Mouse (Mus musculus) testis, postnatal 14 days (tissue): ENCODE measurements around the gene Wdr89.

Experiments used
- DNase-seq: peaks from one replicate; pipeline ENCODE4 v3.0.0; 2021; ENCODE audit warnings: low spot score

The Wdr89 gene

DNA sequence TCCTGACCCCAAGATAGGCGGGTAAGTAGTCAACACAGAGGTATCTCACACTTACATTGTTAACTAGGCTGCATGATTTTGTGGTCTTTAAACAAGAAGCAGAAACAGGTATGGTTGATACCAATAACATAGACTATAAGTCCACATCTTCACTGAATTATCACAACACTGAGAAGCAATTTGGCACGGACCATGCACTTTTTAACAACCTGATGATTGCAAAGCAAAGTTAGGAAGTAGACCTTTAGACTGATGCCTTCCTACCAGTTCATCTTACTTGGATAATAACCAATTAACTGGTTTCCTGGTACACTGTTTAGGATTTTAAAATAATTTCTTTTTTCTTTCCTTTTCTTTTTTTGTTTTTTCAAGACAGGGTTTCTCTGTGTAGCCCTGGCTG is 1.1 kb downstream of the Wdr89 start:
- DNase-seq, result no peak

DNA sequence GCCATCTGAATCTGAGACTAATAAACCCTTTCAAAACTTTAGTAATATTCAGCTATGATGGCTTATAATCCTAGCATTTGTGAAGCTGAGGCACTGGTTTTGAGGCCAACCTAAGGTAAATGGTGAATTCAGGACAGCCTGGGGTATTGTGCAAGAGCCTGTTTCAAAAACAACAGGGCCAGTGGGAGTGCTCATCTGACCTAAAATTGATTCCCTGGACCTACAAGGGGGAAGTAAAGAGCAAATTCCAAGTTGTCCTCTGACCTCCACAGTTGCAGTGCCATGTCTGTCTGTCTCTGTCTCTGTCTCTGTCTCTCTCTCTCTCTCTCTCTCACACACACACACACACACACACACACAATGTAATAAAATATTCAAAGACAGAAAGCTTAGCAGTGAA is 2.4 kb downstream of the Wdr89 start:
- DNase-seq, result no peak

DNA sequence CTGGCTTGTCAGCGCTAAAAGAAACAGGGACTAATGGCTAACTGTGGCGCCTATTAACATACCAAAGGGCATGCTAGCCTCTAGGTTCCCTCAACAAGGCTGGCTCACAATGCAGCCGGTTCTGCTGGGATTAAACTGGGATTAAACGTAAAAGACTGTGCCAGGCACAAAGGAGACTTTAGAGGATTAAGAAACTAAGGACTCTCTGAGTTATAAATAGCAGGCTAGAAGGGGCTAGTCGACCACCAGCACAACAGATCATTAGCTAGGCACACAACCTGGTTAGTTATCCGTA is 4.9 kb downstream of the Wdr89 start:
- DNase-seq, result no peak

DNA sequence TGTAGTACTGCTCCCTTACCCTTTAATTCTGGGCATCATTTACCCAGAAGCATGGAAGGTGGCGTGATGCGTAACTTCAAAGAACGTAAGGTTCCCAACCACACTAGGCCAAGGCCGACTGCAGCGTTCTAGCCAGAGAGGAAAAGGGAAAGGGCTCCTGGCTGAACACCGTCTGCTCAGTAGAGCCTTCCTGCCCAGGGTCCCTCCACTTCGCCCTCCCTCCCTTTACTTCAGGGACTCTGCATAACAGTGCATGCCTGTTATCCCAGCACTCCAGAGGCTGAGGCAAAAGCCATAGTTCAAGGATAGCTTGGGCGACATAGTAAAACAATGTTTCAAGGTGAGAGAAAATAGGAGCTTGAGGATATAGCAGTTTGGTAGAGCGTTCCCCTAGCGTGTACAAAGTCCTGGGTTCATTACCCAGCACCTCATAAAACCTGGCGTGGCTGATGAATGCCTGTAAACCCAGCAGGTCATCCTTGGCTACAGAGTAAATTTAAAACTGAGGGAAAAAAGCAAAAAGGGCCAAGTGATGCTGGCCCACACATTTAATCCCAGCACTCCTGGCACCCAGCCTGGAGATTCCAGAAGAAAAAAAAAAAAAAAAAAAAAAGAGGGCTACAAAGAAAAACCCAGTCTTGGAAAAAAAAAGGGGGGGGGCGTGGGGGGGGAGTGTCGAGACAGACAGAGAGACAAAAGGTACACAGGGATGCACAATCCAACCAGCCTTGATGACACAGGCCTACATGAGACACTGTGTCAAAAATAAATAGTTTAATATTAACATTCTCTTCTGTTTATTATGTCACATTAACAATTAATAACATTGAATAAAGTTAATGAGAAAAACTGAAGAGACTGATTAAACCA is 5.5 kb downstream of the Wdr89 start:
- DNase-seq, result peak; percentile 68

DNA sequence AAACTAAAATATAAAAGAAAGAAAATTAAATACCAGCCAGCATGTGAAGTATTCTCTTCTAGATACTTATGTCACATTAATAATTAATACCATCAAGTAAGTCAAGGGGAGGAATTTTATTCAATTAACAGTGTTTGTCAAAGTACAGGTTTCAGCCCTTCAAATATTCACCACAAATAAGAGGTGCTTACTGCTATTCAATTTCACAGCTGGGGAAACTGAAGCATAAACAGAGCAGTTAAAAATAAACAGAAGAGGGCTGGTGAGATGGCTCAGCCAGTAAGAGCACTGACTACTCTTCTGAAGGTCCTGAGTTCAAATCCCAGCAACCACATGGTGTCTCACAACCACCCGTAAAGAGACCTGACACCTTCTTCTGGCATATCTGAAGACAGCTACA is 7.0 kb downstream of the Wdr89 start:
- no peak for DNase-seq

DNA sequence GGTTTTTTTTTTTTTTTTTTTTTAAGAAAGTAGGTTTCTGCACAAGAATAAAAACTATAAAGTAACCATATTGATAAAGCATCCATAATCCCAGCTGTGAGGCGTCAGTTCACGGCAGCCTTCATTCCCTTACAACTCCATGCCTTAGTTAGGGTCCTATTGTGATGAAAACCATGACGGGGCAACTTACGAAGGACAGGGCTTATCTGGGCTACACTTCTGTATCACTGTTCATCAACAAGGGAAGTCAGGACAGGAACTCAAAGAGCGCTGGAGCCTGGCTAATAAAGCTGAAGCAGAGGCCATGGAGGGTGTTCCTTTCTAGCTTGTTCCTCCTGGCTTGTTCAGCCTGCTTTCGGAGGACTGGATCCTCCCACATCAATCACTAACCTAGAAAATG is 10.9 kb downstream of the Wdr89 start:
- DNase-seq, result no peak

DNA sequence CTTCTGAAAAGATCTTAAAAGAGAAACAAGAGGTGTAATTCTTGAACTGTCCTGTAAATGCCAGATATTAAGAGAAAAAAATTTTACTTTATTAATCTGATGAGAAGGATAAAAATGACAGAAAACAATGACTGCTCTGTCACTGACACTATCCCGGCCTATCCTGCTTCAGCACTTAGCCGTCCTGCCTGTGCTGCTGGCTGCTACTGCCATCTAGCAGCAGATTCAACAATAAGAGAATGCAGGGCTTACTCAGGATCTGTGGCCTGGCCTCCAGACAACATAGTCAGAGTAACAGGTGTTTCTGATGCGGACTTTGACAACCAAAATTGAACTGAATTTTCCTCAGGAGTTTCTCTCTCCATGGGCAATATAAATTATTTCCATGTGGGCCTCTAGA is 12.8 kb downstream of the Wdr89 start:
- no peak for DNase-seq

DNA sequence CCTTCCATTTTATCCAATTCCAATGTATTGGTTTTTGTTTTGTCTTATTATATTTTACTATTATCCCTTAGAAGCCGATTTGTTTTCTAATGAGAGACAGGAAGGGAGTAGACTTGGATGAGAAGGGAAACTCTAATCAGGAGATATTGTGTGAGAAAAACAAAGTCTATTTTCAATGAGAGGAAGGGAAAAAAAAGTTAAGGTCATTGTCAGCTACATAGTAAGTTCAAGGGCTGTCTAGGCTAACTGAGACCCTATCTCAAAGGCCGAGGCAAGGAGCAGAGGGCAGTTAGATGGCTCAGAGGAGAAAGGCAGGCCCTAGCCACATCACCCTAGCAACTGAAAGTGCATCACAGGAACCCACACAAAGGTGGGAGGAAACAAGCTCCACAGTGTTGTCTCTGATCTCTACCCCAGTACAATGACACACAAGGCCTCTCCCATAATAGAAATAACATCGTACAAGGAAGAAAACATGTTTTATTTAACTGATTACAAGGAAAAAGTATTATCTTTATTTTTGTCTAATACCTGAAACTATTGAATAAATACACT is 15.0 kb downstream of the Wdr89 start:
- no peak for DNase-seq

DNA sequence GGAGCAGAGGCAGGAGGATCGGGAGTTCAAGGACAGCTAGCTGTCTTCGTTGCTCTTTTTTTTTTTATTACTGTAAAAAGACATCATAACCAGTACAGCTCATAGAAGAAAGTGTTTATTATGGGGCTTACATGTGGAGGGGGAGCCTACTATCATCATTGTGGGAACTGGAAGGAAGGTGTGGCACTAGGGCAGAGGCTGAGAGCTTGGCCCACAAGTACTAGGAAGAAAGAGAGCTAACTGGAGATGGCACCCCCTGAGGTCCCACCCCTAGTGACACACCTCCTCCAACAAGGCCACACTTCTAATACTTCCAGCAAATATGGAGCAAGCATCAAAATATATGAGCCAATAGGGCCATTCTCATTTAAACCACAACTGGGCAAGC is 19.6 kb downstream of the Wdr89 start:
- no peak for DNase-seq

DNA sequence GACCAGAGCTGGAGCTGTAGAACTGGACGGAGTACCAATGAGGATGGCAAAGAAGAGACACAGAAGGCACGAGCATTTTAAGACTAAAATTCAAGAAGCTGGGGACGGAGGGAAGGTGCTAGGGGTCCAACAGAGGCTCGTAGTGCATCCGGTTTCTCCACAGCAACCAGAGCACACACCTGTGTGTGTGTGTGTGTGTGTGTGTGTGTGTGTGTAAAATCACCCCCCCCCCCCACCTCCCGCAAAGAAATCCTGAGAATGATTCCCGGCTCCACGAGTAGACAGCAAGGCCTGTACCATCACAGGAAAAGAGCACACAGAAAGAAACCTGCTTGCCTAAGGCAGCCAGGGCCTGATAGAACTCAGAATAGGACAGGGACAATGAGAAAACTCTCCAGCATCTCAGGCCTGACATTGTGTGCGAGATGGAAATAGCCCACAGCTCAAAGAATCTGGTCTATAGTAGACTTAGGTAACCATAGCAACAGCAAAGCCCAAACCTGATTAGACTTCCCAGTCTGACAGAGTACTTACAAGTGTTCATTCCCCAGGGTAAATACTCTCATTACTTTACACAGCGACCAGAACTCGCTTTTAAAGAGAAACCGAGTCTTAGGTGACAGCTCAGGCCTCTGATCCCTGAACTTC is 20.2 kb downstream of the Wdr89 start:
- DNase-seq, result no peak

DNA sequence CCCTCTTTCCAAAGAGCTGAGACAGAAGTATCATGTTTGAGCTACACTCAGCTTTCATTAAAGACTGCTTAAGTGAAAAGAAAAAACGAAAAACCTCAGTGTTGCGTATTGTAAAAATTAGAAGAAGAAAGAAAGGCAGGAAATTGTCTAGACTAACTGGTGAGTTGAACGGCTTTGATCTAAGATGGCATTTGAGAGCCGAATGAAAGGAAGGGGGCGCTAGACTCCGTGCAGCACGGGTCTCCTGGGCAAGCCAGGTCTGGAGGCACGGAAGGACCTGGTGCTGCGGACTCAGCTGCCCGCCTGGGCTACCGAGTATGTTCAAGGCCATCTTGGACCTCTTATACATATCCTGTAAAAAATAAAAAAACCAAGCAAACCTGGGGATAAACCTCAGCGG is 21.1 kb downstream of the Wdr89 start:
- DNase-seq, result no peak

DNA sequence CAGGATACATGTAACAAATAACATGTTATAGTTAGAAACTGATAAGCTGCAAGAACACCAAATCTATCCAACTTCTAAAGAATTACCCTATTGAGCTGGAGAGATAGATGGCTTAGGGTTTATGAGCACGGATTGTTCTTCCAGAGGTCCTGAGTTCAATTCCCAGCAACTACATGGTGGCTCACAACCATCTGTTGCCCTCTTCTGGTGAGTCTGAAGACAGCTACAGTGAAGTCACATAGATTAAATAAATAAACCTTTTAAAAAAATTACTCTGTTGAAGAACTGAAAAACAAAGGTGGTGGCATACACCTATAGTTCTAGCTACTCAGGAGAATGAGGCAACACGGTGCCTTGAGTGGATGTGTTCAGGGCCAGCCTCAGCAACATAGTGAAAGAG is 21.7 kb downstream of the Wdr89 start:
- DNase-seq, result no peak

DNA sequence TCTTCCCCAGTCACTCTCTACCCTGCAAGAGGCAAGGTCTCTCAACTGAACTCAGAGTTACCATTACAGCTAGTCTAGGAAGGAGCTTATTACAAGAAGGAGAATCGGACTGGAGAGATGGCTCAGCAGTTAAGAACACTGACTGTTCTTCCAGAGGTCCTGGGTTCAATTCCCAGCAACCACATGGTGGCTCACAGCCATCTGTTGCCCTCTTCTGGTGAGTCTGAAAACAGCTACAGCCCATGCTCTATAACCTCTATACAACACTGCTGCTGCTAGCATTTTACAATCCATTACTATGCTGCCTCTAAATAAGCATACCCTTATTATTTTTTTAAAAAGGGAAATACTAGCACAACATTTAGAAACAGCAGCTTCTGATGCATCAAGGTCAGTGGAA is 23.6 kb downstream of the Wdr89 start:
- no peak for DNase-seq

DNA sequence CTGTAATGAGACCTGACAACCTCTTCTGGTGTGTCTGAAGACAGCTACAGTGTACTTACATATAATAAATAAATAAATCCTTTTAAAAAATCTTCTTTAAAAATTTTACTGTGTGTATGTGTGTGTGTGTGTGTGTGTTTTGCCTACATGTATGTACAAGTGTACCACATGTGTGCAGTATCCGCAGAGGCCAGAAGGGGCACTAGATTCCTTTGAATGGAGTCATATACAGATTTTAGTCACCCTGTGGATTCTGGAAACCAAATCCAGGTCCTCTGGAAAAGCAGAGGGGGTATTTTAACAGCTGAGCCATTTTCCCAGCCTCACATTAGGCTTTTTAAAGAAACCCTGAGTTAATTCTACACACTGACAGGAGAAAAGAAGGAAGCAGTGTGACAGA is 27.6 kb downstream of the Wdr89 start:
- DNase-seq, result no peak

DNA sequence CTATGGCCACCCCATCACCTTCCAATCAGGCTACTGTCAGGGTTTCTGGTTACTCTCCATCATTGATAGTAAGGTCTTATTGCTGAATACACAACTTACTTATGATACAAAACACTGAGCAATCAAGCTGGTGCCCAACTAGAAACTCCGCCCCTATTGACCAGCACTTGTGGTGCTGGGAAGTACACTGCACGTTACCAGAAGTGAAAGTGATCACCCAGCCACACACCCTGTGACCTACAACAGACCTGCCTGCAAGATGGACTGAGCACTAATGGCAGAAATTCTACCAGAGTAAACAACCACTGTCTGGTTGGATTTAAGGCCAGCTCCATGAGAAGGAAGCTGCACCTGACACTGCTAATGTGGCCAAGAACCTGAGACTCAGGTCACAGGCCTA is 31.0 kb downstream of the Wdr89 start:
- no peak for DNase-seq

DNA sequence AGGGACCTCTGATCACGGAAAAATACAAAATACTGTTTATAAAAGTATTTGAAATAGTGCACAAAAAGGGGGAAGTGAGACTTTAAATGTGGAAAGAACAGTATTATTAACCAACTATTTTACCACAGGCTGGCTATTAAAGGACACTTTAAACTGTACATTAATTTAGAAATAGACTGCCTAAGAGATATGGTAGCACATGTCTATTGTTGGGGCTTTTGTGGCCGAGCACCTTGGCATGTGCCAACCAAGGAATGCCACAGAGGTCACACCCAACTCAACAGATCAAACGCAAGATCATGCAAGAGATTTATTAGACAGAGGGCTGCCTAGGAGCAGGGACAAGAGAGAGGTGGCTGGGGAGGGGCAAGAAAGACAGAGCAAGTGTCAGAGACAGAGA is 32.2 kb downstream of the Wdr89 start:
- no peak for DNase-seq

DNA sequence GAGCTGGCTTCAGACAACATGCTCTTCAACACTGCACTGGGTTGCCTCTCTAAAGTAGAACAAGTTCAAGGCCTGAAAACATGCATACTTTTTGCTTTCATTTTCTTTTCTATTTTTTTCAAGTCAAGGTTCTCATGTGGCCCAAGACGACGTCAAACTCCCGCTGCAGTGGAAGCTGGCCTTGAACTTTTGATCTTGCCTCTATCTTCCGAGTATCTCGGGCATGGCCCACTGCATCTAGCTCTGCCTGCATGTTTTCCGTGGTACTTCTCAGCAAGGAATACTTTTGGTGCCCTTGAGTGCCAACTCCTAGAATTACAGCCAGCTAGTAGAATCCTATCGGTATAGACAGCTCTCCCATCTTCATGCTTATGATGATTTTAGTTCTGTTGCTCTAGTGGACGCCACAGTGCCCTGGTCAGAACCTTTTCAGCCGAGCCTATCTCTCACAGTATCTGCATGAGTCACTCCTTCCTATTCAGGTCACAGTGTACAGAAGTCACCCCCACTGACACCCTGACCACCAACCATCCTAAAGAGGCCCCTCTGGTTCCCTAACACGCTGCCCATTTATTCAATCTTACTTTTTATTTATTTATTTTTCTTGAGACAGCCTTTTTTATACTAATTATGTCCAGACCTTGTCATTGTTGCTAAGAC is 33.4 kb downstream of the Wdr89 start:
- DNase-seq, result no peak

DNA sequence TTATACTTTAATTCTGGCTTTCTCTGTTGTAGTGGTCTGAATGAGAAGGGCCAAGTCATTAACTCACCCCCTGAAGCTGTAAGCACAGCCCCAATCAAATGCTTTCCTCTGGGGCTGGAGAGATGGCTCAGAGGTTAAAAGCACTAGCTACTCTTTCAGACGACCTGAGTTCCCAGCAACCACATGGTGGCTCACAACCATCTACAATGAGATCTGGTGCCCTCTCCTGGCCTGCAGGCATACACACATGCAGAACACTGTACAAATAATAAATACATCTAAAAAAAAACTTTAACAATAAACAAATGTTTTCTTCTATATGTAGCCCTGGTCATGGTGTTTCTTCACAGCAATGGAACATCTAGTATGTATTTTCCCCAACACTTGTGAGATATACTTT is 39.7 kb downstream of the Wdr89 start:
- no peak for DNase-seq

DNA sequence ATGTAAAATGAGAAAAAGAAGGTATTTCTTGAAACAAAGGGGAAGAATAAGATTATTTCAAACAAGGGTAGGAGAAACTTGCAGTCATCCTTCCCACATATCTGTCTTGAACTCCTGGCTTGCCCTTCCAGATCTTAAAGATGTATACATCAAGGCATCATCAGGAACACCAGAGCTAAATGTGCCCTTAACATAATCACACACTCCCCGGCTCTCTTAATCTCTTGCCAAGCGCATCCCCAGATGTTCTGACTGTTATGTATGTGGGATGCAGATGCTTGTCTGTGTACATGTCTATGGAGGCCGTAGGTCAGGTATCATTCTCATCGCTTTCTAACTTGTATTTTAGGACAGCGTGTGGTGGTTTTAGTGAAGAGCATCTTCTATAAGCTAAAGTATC is 46.0 kb downstream of the Wdr89 start:
- no peak for DNase-seq

DNA sequence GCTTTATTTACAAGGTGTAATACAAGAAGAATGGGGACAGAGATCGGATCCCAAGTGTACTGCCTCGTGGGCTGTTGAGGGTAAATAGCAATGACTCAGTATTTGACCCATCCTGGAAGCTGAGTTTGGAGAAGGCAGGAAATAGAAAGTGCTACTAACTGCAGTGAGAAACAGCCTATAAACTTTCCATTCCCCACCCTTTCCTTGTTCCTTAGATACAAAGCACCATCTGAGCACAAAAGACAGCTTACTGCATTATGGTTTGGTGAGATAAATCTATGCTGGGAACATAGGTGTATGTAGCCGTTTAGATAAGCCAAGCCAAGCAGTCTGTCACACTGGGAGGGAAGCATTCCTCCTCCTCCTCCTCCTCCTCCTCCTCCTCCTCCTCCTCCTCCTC is 46.5 kb downstream of the Wdr89 start:
- DNase-seq, result no peak

DNA sequence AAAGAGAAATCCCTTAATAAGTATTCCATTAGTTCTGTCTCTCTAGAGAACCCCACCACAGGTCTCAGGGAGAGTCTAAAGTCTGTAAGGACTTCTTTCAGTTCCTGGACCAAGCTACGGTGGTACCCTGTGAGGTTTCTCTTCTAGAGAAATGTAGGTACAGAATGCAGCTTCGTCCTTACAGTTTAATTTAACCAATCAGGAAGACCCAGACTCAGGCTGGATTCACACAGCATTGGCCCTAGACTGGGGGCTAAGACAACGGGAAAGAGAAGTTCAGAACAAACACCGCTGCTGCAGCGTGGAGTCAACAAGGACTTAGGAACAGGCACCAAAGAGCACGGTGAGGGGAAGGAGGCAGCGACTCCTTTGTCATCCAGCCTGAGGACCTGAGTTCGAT is 52.5 kb downstream of the Wdr89 start:
- no peak for DNase-seq

DNA sequence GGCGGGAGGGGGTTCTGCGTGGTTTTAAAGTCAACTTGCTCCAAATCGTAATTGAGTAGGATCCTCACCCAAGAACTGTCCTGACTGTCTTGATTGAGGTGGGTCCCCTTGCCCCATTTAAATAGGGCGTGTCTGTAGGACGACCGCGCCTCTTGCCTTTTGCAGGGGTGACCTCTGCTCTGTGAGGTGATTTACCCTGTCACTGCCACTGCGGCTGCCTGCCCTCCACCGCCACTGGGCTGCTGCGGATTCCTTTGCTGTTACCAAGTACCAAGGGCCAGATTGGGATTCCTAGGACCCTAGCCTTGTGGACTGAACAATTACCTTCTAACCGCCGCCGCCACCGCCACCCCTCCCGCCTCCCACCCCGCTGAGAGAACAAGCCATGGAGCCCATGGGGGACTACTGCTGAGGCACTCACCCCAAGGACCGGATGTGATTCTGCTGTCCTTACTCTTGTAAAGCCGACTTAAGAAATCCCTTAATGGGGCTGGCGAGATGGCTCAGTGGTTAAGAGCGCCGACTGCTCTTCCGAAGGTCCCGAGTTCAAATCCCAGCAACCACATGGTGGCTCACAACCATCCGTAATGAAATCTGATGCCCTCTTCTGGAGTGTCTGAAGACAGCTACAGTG is 53.1 kb downstream of the Wdr89 start:
- DNase-seq, result no peak

DNA sequence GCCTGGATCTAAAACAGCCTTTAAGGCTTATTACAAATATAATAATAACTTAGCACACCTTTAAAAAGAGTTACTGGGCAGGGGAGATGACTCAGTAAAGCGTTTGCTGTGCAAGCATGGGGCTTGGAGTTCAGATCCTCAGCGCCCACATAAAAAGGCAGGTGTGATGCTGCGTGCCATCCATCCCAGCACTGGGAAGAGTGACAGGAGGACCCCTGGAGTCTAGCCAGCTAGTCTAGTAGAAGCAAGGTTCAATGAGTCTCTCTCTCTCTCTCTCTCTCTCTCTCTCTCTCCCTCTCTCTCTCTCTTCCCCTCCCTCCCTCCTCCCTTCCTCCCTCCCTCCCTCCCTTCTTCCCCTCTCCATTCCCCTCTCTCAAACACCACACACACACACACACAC is 53.8 kb downstream of the Wdr89 start:
- DNase-seq, result no peak
